Mouse (Mus musculus): ENCODE measurements at regions not wholly inside any gene's neighbourhood (a gene's known extent, or its start where the extent isn't known, plus 50 kb on each side); places are given as distances from the start of the nearest gene placed in this dataset.

GRCm38 (mm10) chr2:75406721-75407455 lies 252.2 kb upstream of the Hnrnpa3 start:
- POLR2A ChIA-PET: interaction anchor here in 1 of 4 experiments (0.6 to 1.3 kb wide), 2 partner anchors 10 to 159 kb away, joined by 3 to 4 read pairs; no protein-coding TSS in a partner anchor
- CTCF ChIA-PET: no interaction called here

GRCm38 (mm10) chr2:75407560-75407959 lies 251.5 kb upstream of the Hnrnpa3 start:
- CTCF ChIA-PET: no interaction called here
- POLR2A ChIA-PET: no interaction called here

- CTCF ChIA-PET: no interaction called here
- POLR2A ChIA-PET: no interaction called here
Measured at GRCm38 (mm10) chr2:75408016-75408415, 251.0 kb upstream of the Hnrnpa3 start.

- ChIA-PET CTCF (no interaction called here), POLR2A (no interaction called here)
Measured at GRCm38 (mm10) chr2:75409806-75410205, 249.3 kb upstream of the Hnrnpa3 start.

- POLR2A ChIA-PET: interaction anchor here in 3 of 4 experiments (0.7 to 1.3 kb wide), 3 partner anchors 23 to 221 kb away, joined by 3 read pairs; no protein-coding TSS in a partner anchor
Measured at GRCm38 (mm10) chr2:75412735-75413134, 246.3 kb upstream of the Hnrnpa3 start.

GRCm38 (mm10) chr2:75418689-75419088 lies 240.4 kb upstream of the Hnrnpa3 start:
- CTCF ChIA-PET: no interaction called here
- POLR2A ChIA-PET: no interaction called here

More at GRCm38 (mm10) chr2:75412735-75413134, 246.3 kb upstream of the Hnrnpa3 start:
- CTCF ChIA-PET: no interaction called here

- ChIA-PET CTCF (no interaction called here), POLR2A (no interaction called here)
Measured at GRCm38 (mm10) chr2:75419142-75419541, 239.9 kb upstream of the Hnrnpa3 start.

- ChIA-PET CTCF (no interaction called here), POLR2A (interaction anchor here in 1 of 4 experiments (0.5 to 2.1 kb wide), 3 partner anchors 13 to 56 kb away, joined by 3 to 5 read pairs (median 4); no protein-coding TSS in a partner anchor)
Measured at GRCm38 (mm10) chr2:75422798-75423685, 236.0 kb upstream of the Hnrnpa3 start.

- POLR2A ChIA-PET: interaction anchor here in 1 of 4 experiments (1.2 to 2.1 kb wide), 2 partner anchors 12 to 45 kb away, joined by 4 to 5 read pairs; no protein-coding TSS in a partner anchor
Measured at GRCm38 (mm10) chr2:75423872-75424271, 235.2 kb upstream of the Hnrnpa3 start.

GRCm38 (mm10) chr2:75424363-75424762 lies 234.7 kb upstream of the Hnrnpa3 start:
- POLR2A ChIA-PET: interaction anchor here in 1 of 4 experiments (1.2 to 2.1 kb wide), 2 partner anchors 11 to 46 kb away, joined by 4 to 5 read pairs; no protein-coding TSS in a partner anchor
- CTCF ChIA-PET: interaction anchor here in 1 of 4 experiments (0.8 kb wide), 1 partner anchor 13 kb away, joined by 3 read pairs; no protein-coding TSS in a partner anchor

More at GRCm38 (mm10) chr2:75423872-75424271, 235.2 kb upstream of the Hnrnpa3 start:
- CTCF ChIA-PET: interaction anchor here in 1 of 4 experiments (0.8 kb wide), 1 partner anchor 14 kb away, joined by 3 read pairs; no protein-coding TSS in a partner anchor

GRCm38 (mm10) chr2:75424911-75425310 lies 234.2 kb upstream of the Hnrnpa3 start:
- POLR2A ChIA-PET: interaction anchor here in 2 of 4 experiments (0.6 to 2.1 kb wide), 2 partner anchors 11 to 944 kb away, joined by 4 to 5 read pairs; no protein-coding TSS in a partner anchor

GRCm38 (mm10) chr2:75425384-75425783 lies 233.7 kb upstream of the Hnrnpa3 start:
- ChIA-PET POLR2A (interaction anchor here in 2 of 4 experiments (0.6 kb wide), 2 partner anchors 267 to 944 kb away, joined by 4 read pairs; no protein-coding TSS in a partner anchor), CTCF (no interaction called here)

More at GRCm38 (mm10) chr2:75424911-75425310, 234.2 kb upstream of the Hnrnpa3 start:
- CTCF ChIA-PET: interaction anchor here in 1 of 4 experiments (0.8 kb wide), 1 partner anchor 13 kb away, joined by 3 read pairs; no protein-coding TSS in a partner anchor

GRCm38 (mm10) chr2:75425791-75426190 lies 233.3 kb upstream of the Hnrnpa3 start:
- ChIA-PET CTCF (no interaction called here), POLR2A (interaction anchor here (0.6 to 0.7 kb wide), 4 partner anchors 9 to 943 kb away, joined by 3 to 4 read pairs (median 4); no protein-coding TSS in a partner anchor)

- POLR2A ChIA-PET: no interaction called here
- CTCF ChIA-PET: no interaction called here
Measured at GRCm38 (mm10) chr2:75427936-75428458, 231.1 kb upstream of the Hnrnpa3 start.

- ChIA-PET POLR2A (interaction anchor here in 2 of 4 experiments (0.7 to 1.2 kb wide), 2 partner anchors 159 to 483 kb away, joined by 3 to 5 read pairs; no protein-coding TSS in a partner anchor), CTCF (no interaction called here)
Measured at GRCm38 (mm10) chr2:75430161-75430940, 228.7 kb upstream of the Hnrnpa3 start.

- CTCF ChIA-PET: no interaction called here
- POLR2A ChIA-PET: interaction anchor here in 1 of 4 experiments (0.7 kb wide), 1 partner anchor 111 kb away, joined by 3 read pairs; no protein-coding TSS in a partner anchor
Measured at GRCm38 (mm10) chr2:75431981-75432380, 227.1 kb upstream of the Hnrnpa3 start.

GRCm38 (mm10) chr2:75434521-75434920 lies 224.5 kb upstream of the Hnrnpa3 start:
- ChIA-PET CTCF (no interaction called here), POLR2A (no interaction called here)

- ChIA-PET CTCF (no interaction called here), POLR2A (no interaction called here)
Measured at GRCm38 (mm10) chr2:75439522-75440230, 219.4 kb upstream of the Hnrnpa3 start.
